21 mouse cellular contexts compared by ENCODE assay signal in the genomic region with DNA sequence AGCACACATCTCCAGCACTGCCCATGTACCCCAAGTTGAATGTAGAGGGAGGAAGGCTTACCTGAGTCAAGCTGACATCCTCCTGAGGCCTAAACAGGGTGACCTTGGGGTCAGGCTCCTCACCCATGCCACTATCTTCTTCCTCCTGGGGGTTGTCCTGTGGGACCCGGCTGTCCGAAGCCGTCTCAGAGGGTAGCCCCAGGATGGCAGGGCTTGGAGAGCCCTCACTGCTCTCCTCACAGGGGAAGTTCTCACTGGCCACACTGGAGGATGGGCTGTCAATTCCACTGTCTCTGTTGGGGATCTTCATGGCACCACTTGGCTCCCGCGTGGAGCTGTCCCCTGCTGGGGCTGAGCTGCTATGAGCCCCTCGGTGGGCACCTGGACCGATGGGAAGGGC. TPM values are rescaled to one million over a fixed set of nuclear protein-coding genes. Genes with fewer than 3 reads are reported as not detected.
A peak's percentile ranks its signal among the peaks of the same experiment; 100 is the strongest.
DNase-seq lines count a peak whose midpoint lies in the region; ATAC-seq lines count a peak whose summit lies in the region.
"Had no signal": no experiment of that assay in that cellular context is flagged by ENCODE, and none has a peak within 500 bp of the region (broad histone marks: within the 10 kb centered on the region; RNA-seq: fewer than 3 reads in every experiment).

No protein-coding gene starts in this region.

- H3K27me3 ChIP-seq in heart, embryonic 11.5 days (ENCODE audit: control insufficient read depth, insufficient read depth, low read length): no peaks in the 10 kb centered on the region
- H3K27me3 ChIP-seq in megakaryocyte, embryonic 14.5 days (replicated peaks): no peaks in the 10 kb centered on the region
- H3K27me3 ChIP-seq in limb, embryonic 10.5 days (ENCODE audit: low read depth, poor library complexity, severe bottlenecking): no peaks in the 10 kb centered on the region
- H3K27me3 ChIP-seq: embryonic facial prominence, embryonic 13.5 days; forebrain, embryonic 12.5 days had no signal

- H3K36me3 ChIP-seq in heart, embryonic 11.5 days (ENCODE audit: control insufficient read depth, insufficient read depth, low read length): no peaks in the 10 kb centered on the region
- peaks cover 88% of the 10 kb centered on the region for H3K36me3 ChIP-seq in megakaryocyte, embryonic 14.5 days (replicated peaks; ENCODE audit: low read length)
- no peaks in the 10 kb centered on the region for H3K36me3 ChIP-seq in limb, embryonic 10.5 days
- H3K36me3 ChIP-seq: embryonic facial prominence, embryonic 13.5 days had no signal

- no peaks in the 10 kb centered on the region for H3K4me1 ChIP-seq in heart, embryonic 11.5 days (ENCODE audit: control insufficient read depth, insufficient read depth, low read length)
- peaks cover 87% of the 10 kb centered on the region for H3K4me1 ChIP-seq in megakaryocyte, embryonic 14.5 days
- H3K4me1 ChIP-seq in limb, embryonic 10.5 days: no peaks in the 10 kb centered on the region
- H3K4me1 ChIP-seq: embryonic facial prominence, embryonic 13.5 days; forebrain, embryonic 10.5 days; forebrain, embryonic 12.5 days had no signal

- DNase-seq in heart, postnatal 14 days: no peak
- no peak for DNase-seq in limb, embryonic 10.5 days (ENCODE audit: low spot score)
- no peak for DNase-seq in cerebellum, adult 18-20 months
- no peak for DNase-seq in liver
- DNase-seq: adrenal gland, adult 2 months; adrenal gland, postnatal 10 days; adrenal gland, postnatal 25 days; cerebellum, adult 11 months; cerebellum, adult 2 months; cerebellum, adult 9-10 months; cerebellum, postnatal 10 days; cerebellum, postnatal 25 days had no signal

- H3K27ac ChIP-seq in heart, embryonic 11.5 days (ENCODE audit: low read depth, low read length): no peak overlapping the region
- 0 out of 2 replicates have a peak overlapping the region, but pooled peaks have one; percentile 6 for H3K27ac ChIP-seq in limb, embryonic 10.5 days
- H3K27ac ChIP-seq: embryonic facial prominence, embryonic 13.5 days; forebrain, embryonic 10.5 days; forebrain, embryonic 12.5 days had no signal

- intact Hi-C loops in heart, postnatal 14 days (cut with DNase I): no loop called here

- no peak overlapping the region for H3K9ac ChIP-seq in heart, embryonic 11.5 days (ENCODE audit: low read depth, low read length)
- H3K9ac ChIP-seq: embryonic facial prominence, embryonic 13.5 days; forebrain, embryonic 12.5 days had no signal

- no peaks in the 10 kb centered on the region; the same call in 1 of the 2 replicates for H3K9me3 ChIP-seq in heart, embryonic 11.5 days (replicated peaks; ENCODE audit: control insufficient read depth, low read length)
- H3K9me3 ChIP-seq in megakaryocyte, embryonic 14.5 days: peaks cover 11% of the 10 kb centered on the region; the same call in 1 of the 2 replicates
- H3K9me3 ChIP-seq in limb, embryonic 10.5 days (replicated peaks): no peaks in the 10 kb centered on the region
- H3K9me3 ChIP-seq: embryonic facial prominence, embryonic 13.5 days; forebrain, embryonic 10.5 days had no signal

- no peak overlapping the region for H3K4me2 ChIP-seq in heart, embryonic 11.5 days
- H3K4me2 ChIP-seq: embryonic facial prominence, embryonic 13.5 days; forebrain, embryonic 12.5 days had no signal

- WGBS in heart, embryonic 11.5 days (ENCODE audit: insufficient replicate concordance): 66% methylated on average over 7 of the region's 7 CpGs
- 77% methylated on average over 7 of the region's 7 CpGs for WGBS in limb, embryonic 10.5 days

- peak; percentile 57; the same call in 1 of the 2 replicates for ATAC-seq in heart, embryonic 11.5 days (replicated peaks; ENCODE audit: insufficient number of reproducible peaks, low FRiP score, low TSS enrichment)
- no peak for ATAC-seq in megakaryocyte, adult 5-6 weeks (ENCODE audit: poor library complexity, severe bottlenecking)
- ATAC-seq: forebrain, embryonic 14.5 days; forebrain, embryonic 16.5 days had no signal

- H3K4me3 ChIP-seq in heart, embryonic 11.5 days (ENCODE audit: low read depth, low read length): no peak overlapping the region
- H3K4me3 ChIP-seq in megakaryocyte, embryonic 14.5 days (replicated peaks): peak overlapping the region; percentile 57
- H3K4me3 ChIP-seq in limb, embryonic 10.5 days: no peak overlapping the region
- H3K4me3 ChIP-seq: embryonic facial prominence, embryonic 13.5 days; erythroblast, embryonic 14.5 days; forebrain, embryonic 10.5 days; forebrain, embryonic 12.5 days had no signal

RNA-seq across cellular contexts. Expression of a gene that starts 23.8 kb away (rescaled TPM):
- polyA plus RNA-seq in heart, embryonic 11.5 days (2014; fragmentation: Nextera tagmentation; extraction: Ambion mirVana): 0.10 and 0.64 TPM in 2 replicates
- total RNA-seq in heart, postnatal 14 days (2021): 1 to 10 TPM in 1 of 2 experiments, under 1 TPM in 1; 0.79 to 1.5 TPM
- 9.1 and 10.4 TPM in 2 replicates for polyA plus RNA-seq in megakaryocyte, embryonic 14.5 days (2012; ENCODE audit: insufficient read depth, low replicate concordance)
- 10.7 and 12.2 TPM in 2 replicates for total RNA-seq in megakaryocyte, adult 5-6 weeks (2015)
- 26.1 and 30.9 TPM in 2 replicates for total RNA-seq in megakaryocyte, adult 5-6 weeks (2017)
- polyA plus RNA-seq in limb, embryonic 10.5 days (2016; fragmentation: Nextera tagmentation; extraction: Ambion mirVana): 0.62 and 0.83 TPM in 2 replicates

RNA-seq across cellular contexts. Expression of a gene that starts 45.1 kb away (rescaled TPM):
- polyA plus RNA-seq in heart, embryonic 11.5 days (2014; fragmentation: Nextera tagmentation; extraction: Ambion mirVana): 34.0 and 42.8 TPM in 2 replicates
- 10 to 100 TPM; 72.1 to 77.7 TPM for total RNA-seq in heart, postnatal 14 days (2021)
- 21.2 and 22.5 TPM in 2 replicates for polyA plus RNA-seq in megakaryocyte, embryonic 14.5 days (2012; ENCODE audit: insufficient read depth, low replicate concordance)
- 14.9 and 15.3 TPM in 2 replicates for total RNA-seq in megakaryocyte, adult 5-6 weeks (2015)
- 24.7 and 27.7 TPM in 2 replicates for total RNA-seq in megakaryocyte, adult 5-6 weeks (2017)
- polyA plus RNA-seq in limb, embryonic 10.5 days (2016; fragmentation: Nextera tagmentation; extraction: Ambion mirVana): 27.0 and 31.2 TPM in 2 replicates

RNA-seq across cellular contexts. Expression of a gene that starts 47.8 kb away (rescaled TPM):
- 0.68 and 0.86 TPM in 2 replicates for polyA plus RNA-seq in heart, embryonic 11.5 days (2014; fragmentation: Nextera tagmentation; extraction: Ambion mirVana)
- under 1 TPM; 0.33 to 0.49 TPM for total RNA-seq in heart, postnatal 14 days (2021)
- 289 and 697 TPM in 2 replicates for polyA plus RNA-seq in megakaryocyte, embryonic 14.5 days (2012; ENCODE audit: insufficient read depth, low replicate concordance)
- 44.4 and 49.1 TPM in 2 replicates for total RNA-seq in megakaryocyte, adult 5-6 weeks (2015)
- total RNA-seq in megakaryocyte, adult 5-6 weeks (2017): 39.6 and 42.3 TPM in 2 replicates
- 0.45 and 0.51 TPM in 2 replicates for polyA plus RNA-seq in limb, embryonic 10.5 days (2016; fragmentation: Nextera tagmentation; extraction: Ambion mirVana)

Comparison
In these comparisons a context has a peak if more than half of its experiments do, and no peak if none do; other contexts are left out.
1. RNA of a gene that starts 47.8 kb away (polyA plus RNA-seq): 289 to 697 TPM in megakaryocyte, embryonic 14.5 days; 0.68 to 0.86 TPM in heart, embryonic 11.5 days and 0.45 to 0.51 TPM in limb, embryonic 10.5 days; every median in the first group is over 100 times any median in the second.